Mouse (Mus musculus): ENCODE results near the gene Rnf187. TPM values are rescaled to one million over a fixed set of nuclear protein-coding genes. Genes with fewer than 3 reads are reported as not detected.

The Rnf187 gene
- total RNA-seq (2012; rRNA removed) (185 and 230 TPM in 2 replicates), total RNA-seq (2014; rRNA removed) (175 and 188 TPM in 2 replicates), polyA plus RNA-seq (2012; ENCODE audit: insufficient read length, low read depth) (181 and 195 TPM in 2 replicates)

- peaks cover 17% of the 10 kb centered on the region for H3K27me3 ChIP-seq (replicated peaks)
- peaks cover 9% of the 10 kb centered on the region for H3K79me2 ChIP-seq (replicated peaks; ENCODE audit: control insufficient read depth, extremely low read depth, insufficient read depth, poor library complexity, severe bottlenecking)
- H3K9me3 ChIP-seq (replicated peaks; ENCODE audit: low read length), result peaks cover 6% of the 10 kb centered on the region
- DNase-seq (ENCODE audit: extremely low read depth), result peak; percentile 93
- peak within 1 kb of the TSS; percentile 90 for H3K9ac ChIP-seq (ENCODE audit: insufficient read depth, low read depth)
- peaks cover 11 to 30% of the 10 kb centered on the region in 2 experiments for H3K4me1 ChIP-seq (ENCODE audit: control insufficient read depth in 1 of 2, insufficient read depth in 2 of 2)
- peaks cover 26 to 35% of the 10 kb centered on the region in 2 experiments for H3K36me3 ChIP-seq (replicated peaks in 1 of 2; ENCODE audit: control insufficient read depth in 1 of 2, insufficient read depth in 1 of 2, low read length in 1 of 2)
- TF ChIP-seq GABPA (IDR thresholded peaks at IDR 0.05; ENCODE audit: insufficient replicate concordance, low read depth, low read length) (no peak), IRF4 (IDR thresholded peaks at IDR 0.05; ENCODE audit: low read depth, low read length) (peak; percentile 48), POLR2A (IDR thresholded peaks at IDR 0.05; ENCODE audit: low read depth, low read length) (peak; percentile 94), CHD2 (IDR thresholded peaks at IDR 0.05; ENCODE audit: low read length) (no peak), ZMIZ1 (IDR thresholded peaks at IDR 0.05; ENCODE audit: low read depth, low read length) (peak; percentile 95), UBTF (IDR thresholded peaks at IDR 0.05; ENCODE audit: low read depth, low read length) (peak; percentile 34; the same call in 1 of the 2 replicates), JUND (conservative IDR thresholded peaks at IDR 0.05; ENCODE audit: low read depth, low read length) (no peak), CTCF (conservative IDR thresholded peaks at IDR 0.05 in 1 of 2, IDR thresholded peaks at IDR 0.05 in 1 of 2; ENCODE audit: low read depth in 2 of 2, low read length in 2 of 2) (no peak), MAZ (IDR thresholded peaks at IDR 0.05; ENCODE audit: low read depth, low read length) (0 out of 2 replicates have a peak, but pooled peaks have one; percentile 19), HCFC1 (IDR thresholded peaks at IDR 0.05; ENCODE audit: low read depth, low read length) (peak; percentile 77), USF2 (conservative IDR thresholded peaks at IDR 0.05; ENCODE audit: low read depth, low read length) (no peak), TCF12 (IDR thresholded peaks at IDR 0.05; ENCODE audit: low read depth, low read length) (peak; percentile 91), NRF1 (IDR thresholded peaks at IDR 0.05; ENCODE audit: low read depth, low read length) (peak; percentile 81), MYC (IDR thresholded peaks at IDR 0.05; ENCODE audit: low read depth, low read length) (no peak), ZKSCAN1 (IDR thresholded peaks at IDR 0.05; ENCODE audit: borderline replicate concordance, low read depth, low read length) (no peak), CHD1 (IDR thresholded peaks at IDR 0.05; ENCODE audit: low read depth, low read length) (no peak), PAX5 (IDR thresholded peaks at IDR 0.05; ENCODE audit: low read length) (no peak), JUN (IDR thresholded peaks at IDR 0.05; ENCODE audit: insufficient read depth, low read depth, low read length) (no peak), ZNF384 (IDR thresholded peaks at IDR 0.05; ENCODE audit: low read depth, low read length) (no peak), TBP (conservative IDR thresholded peaks at IDR 0.05; ENCODE audit: low read depth, low read length) (peak; percentile 82), MAFK (IDR thresholded peaks at IDR 0.05; ENCODE audit: insufficient replicate concordance, low read length) (no peak), MEF2A (IDR thresholded peaks at IDR 0.05; ENCODE audit: borderline replicate concordance, low read depth, low read length) (peak; percentile 49; the same call in 1 of the 2 replicates), SMC3 (IDR thresholded peaks at IDR 0.05; ENCODE audit: low read depth, low read length) (no peak), ELF1 (IDR thresholded peaks at IDR 0.05; ENCODE audit: low read depth, low read length) (0 out of 2 replicates have a peak, but pooled peaks have one; percentile 40), BHLHE40 (IDR thresholded peaks at IDR 0.05; ENCODE audit: low read depth, low read length) (peak; percentile 60), KAT2A (IDR thresholded peaks at IDR 0.05; ENCODE audit: insufficient replicate concordance, low read length) (0 out of 2 replicates have a peak, but pooled peaks have one; percentile 54), USF1 (IDR thresholded peaks at IDR 0.05; ENCODE audit: low read depth, low read length) (no peak), ETS1 (conservative IDR thresholded peaks at IDR 0.05; ENCODE audit: low read depth, low read length) (no peak), SIN3A (IDR thresholded peaks at IDR 0.05; ENCODE audit: low read length) (peak; percentile 75), RCOR1 (conservative IDR thresholded peaks at IDR 0.05; ENCODE audit: low read depth, low read length) (no peak), E2F4 (IDR thresholded peaks at IDR 0.05; ENCODE audit: insufficient replicate concordance, low read depth, low read length) (no peak), RAD21 (IDR thresholded peaks at IDR 0.05; ENCODE audit: low read depth, low read length) (no peak), EP300 (IDR thresholded peaks at IDR 0.05; ENCODE audit: low read length) (no peak), NELFE (IDR thresholded peaks at IDR 0.05; ENCODE audit: low read depth, low read length) (peak; percentile 92), MXI1 (IDR thresholded peaks at IDR 0.05; ENCODE audit: low read depth, low read length) (peak; percentile 84), ZC3H11A (IDR thresholded peaks at IDR 0.05; ENCODE audit: low read depth, low read length) (no peak), MAX (IDR thresholded peaks at IDR 0.05; ENCODE audit: low read length) (no peak), POLR2AphosphoS2 (IDR thresholded peaks at IDR 0.05; ENCODE audit: low read depth, low read length) (no peak)
- peak within 1 kb of the TSS; percentile 29 for H3K27ac ChIP-seq (ENCODE audit: insufficient read depth, low read depth)
- dilution Hi-C loops (cut with MboI; ENCODE audit: extremely low pct_ligation_motif_present, extremely low pct_unique_long_range_greater_than_20kb, low sequenced_read_pairs), result no loop called here
- in situ Hi-C loops (cut with MboI; ENCODE audit: low pct_ligation_motif_present, low pct_unique_long_range_greater_than_20kb, low sequenced_read_pairs), result no loop called here
- peak within 1 kb of the TSS; percentile 61 for H3K4me2 ChIP-seq (ENCODE audit: insufficient read depth, low read depth, poor library complexity, severe bottlenecking)
- H3K4me3 ChIP-seq (replicated peaks in 1 of 3; ENCODE audit: low read depth in 2 of 3, low read length in 2 of 3, poor library complexity in 1 of 3), result peak within 1 kb of the TSS; percentile 85 to 96 (median 89)
Measured at GRCm38 (mm10) chr11:58938322-58939087, at the start of gene Rnf187. Gene Rnf187, minus strand, starts transcription at chr11:58938916.
